Mouse (Mus musculus) hindlimb bud, embryonic 11.5 days (tissue): ENCODE results near the gene Slc5a3.
"Not testable (repeated sequence)": the region's sequence is repeated elsewhere in the genome, so short reads cannot be mapped to it uniquely, and the experiment has no call there.

Source experiments
- DNase-seq: peaks from one replicate; pipeline ENCODE4 v3.0.0-alpha.2; 2012; ENCODE audit warnings: low read depth, low spot score; ENCODE audit errors: extremely low spot score

The Slc5a3 gene

GRCm38 (mm10) chr16:92061586-92061985 lies 3.5 kb downstream of the Slc5a3 start:
- DNase-seq = no peak

GRCm38 (mm10) chr16:92062832-92063231 lies 4.7 kb downstream of the Slc5a3 start:
- no peak for DNase-seq

- DNase-seq = no peak
Measured at GRCm38 (mm10) chr16:92064801-92065200, 6.7 kb downstream of the Slc5a3 start.

- DNase-seq = no peak
Measured at GRCm38 (mm10) chr16:92070338-92070737, 12.2 kb downstream of the Slc5a3 start.

- no peak for DNase-seq
Measured at GRCm38 (mm10) chr16:92076797-92077196, 18.7 kb downstream of the Slc5a3 start.

GRCm38 (mm10) chr16:92083771-92084453 lies 25.8 kb downstream of the Slc5a3 start:
- DNase-seq = no peak

GRCm38 (mm10) chr16:92089225-92089624 lies 31.1 kb downstream of the Slc5a3 start:
- DNase-seq = no peak

GRCm38 (mm10) chr16:92091876-92092275 lies 33.8 kb downstream of the Slc5a3 start:
- no peak for DNase-seq

- peak; percentile 64 for DNase-seq
Measured at GRCm38 (mm10) chr16:92098351-92099051, 40.4 kb downstream of the Slc5a3 start.

GRCm38 (mm10) chr16:92099598-92099997 lies 41.5 kb downstream of the Slc5a3 start:
- no peak for DNase-seq

- no peak for DNase-seq
Measured at GRCm38 (mm10) chr16:92100111-92100510, 42.0 kb downstream of the Slc5a3 start.

- no peak for DNase-seq
Measured at GRCm38 (mm10) chr16:92102115-92102514, 44.0 kb downstream of the Slc5a3 start.

GRCm38 (mm10) chr16:92102931-92103330 lies 44.8 kb downstream of the Slc5a3 start:
- DNase-seq = not testable (repeated sequence)

- no peak for DNase-seq
Measured at GRCm38 (mm10) chr16:92103572-92104331, 45.6 kb downstream of the Slc5a3 start.

- no peak for DNase-seq
Measured at GRCm38 (mm10) chr16:92104332-92104590, 46.1 kb downstream of the Slc5a3 start.

GRCm38 (mm10) chr16:92104951-92105350 lies 46.8 kb downstream of the Slc5a3 start:
- no peak for DNase-seq

- no peak for DNase-seq
Measured at GRCm38 (mm10) chr16:92105631-92106030, 47.5 kb downstream of the Slc5a3 start.

GRCm38 (mm10) chr16:92107346-92107745 lies 49.2 kb downstream of the Slc5a3 start:
- no peak for DNase-seq

GRCm38 (mm10) chr16:92114706-92115241 lies 56.7 kb downstream of the Slc5a3 start:
- no peak for DNase-seq

GRCm38 (mm10) chr16:92115611-92116421 lies 57.7 kb downstream of the Slc5a3 start:
- no peak for DNase-seq
